Mouse (Mus musculus): ENCODE data around the gene Sri. TPM values are rescaled to one million over a fixed set of nuclear protein-coding genes. Genes with fewer than 3 reads are reported as not detected.
A peak's percentile ranks its signal among the peaks of the same experiment; 100 is the strongest.
"Not testable (repeated sequence)": the region's sequence is repeated elsewhere in the genome, so short reads cannot be mapped to it uniquely, and the experiment has no call there.

Sri gene
- 181 and 186 TPM in 2 replicates for polyA plus RNA-seq (2016; fragmentation: Nextera tagmentation; extraction: Ambion mirVana)

DNA sequence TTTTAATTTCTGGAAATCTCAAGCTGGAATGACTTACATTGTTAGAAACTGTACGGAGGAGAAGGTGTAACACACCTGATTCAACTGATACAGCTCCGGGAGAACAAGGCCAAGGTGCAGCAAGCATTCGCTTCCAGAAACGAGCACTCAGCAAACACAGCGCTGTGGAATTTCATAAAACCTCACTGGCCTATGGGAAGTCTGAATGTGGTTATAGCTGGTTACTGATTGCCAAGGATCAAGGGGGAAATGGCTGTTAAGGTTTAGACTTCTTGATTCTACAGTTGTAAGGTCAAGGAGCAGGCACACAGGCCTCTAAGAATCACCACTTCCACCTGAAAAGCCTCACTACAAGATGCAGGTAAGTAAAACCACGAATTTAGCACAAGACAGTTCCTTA is at the start of gene Sri:
TSS of gene Sri (plus strand) at position 224 of the 400 bp plus-strand sequence.
- Histone ChIP-seq H3K4me3 (no peak within 1 kb of the TSS), H3K36me3 (replicated peaks) (no peaks in the 10 kb centered on the region), H3K4me1 (no peaks in the 10 kb centered on the region), H3K27ac (no peak within 1 kb of the TSS), H3K27me3 (ENCODE audit: poor library complexity, severe bottlenecking) (no peaks in the 10 kb centered on the region), H3K9me3 (no peaks in the 10 kb centered on the region)
- DNase-seq (ENCODE audit: extremely low spot score, low spot score) = no peak
- WGBS = 88% methylated on average over 6 of the region's 6 CpGs

GRCm38 (mm10) chr5:7996401-7997044 is 49.4 kb upstream of the Sri start:
- no peaks in the 10 kb centered on the region for H3K4me1 ChIP-seq
- H3K27ac ChIP-seq = no peak overlapping the region
- H3K27me3 ChIP-seq (ENCODE audit: poor library complexity, severe bottlenecking) = no peaks in the 10 kb centered on the region
- no peaks in the 10 kb centered on the region for H3K9me3 ChIP-seq
- peak; percentile 21 for DNase-seq (ENCODE audit: extremely low spot score, low spot score)
- H3K36me3 ChIP-seq (replicated peaks) = no peaks in the 10 kb centered on the region
- H3K4me3 ChIP-seq = no peak overlapping the region
- 58% methylated on average over 8 of the region's 8 CpGs for WGBS

DNA sequence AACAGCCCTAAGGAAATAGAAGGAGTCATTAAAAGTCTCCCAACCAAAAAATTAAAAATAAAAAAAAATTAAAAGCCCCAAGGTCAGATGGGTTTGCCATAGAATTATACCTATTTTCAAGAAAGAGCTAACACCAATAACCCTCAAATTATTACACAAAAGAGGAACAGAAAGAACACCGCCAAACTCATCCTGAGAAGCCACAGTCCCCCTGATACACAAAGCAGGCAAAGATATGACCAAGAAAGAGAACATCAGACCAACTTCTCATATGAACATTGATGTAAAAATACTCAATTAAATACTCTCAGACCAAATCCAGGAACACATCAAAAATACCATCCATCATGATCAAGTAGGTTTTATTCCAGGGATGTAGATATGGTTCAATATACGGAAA is 48.8 kb upstream of the Sri start:
- no peak for DNase-seq (ENCODE audit: extremely low spot score, low spot score)
- Histone ChIP-seq H3K4me1 (no peaks in the 10 kb centered on the region), H3K4me3 (no peak overlapping the region), H3K27me3 (ENCODE audit: poor library complexity, severe bottlenecking) (no peaks in the 10 kb centered on the region), H3K36me3 (replicated peaks) (no peaks in the 10 kb centered on the region), H3K9me3 (no peaks in the 10 kb centered on the region), H3K27ac (no peak overlapping the region)
- 93% methylated on average over 2 of the region's 2 CpGs for WGBS

- no peaks in the 10 kb centered on the region for H3K27me3 ChIP-seq (ENCODE audit: poor library complexity, severe bottlenecking)
- H3K27ac ChIP-seq = no peak overlapping the region
- no peaks in the 10 kb centered on the region for H3K36me3 ChIP-seq (replicated peaks)
- no peak for DNase-seq (ENCODE audit: extremely low spot score, low spot score)
- 86% methylated on average over 10 of the region's 10 CpGs for WGBS
- no peaks in the 10 kb centered on the region for H3K4me1 ChIP-seq
- H3K4me3 ChIP-seq = no peak overlapping the region
- H3K9me3 ChIP-seq = no peaks in the 10 kb centered on the region
These were observed 45.4 kb upstream of the Sri start for GRCm38 (mm10) chr5:8000466-8000865.

DNA sequence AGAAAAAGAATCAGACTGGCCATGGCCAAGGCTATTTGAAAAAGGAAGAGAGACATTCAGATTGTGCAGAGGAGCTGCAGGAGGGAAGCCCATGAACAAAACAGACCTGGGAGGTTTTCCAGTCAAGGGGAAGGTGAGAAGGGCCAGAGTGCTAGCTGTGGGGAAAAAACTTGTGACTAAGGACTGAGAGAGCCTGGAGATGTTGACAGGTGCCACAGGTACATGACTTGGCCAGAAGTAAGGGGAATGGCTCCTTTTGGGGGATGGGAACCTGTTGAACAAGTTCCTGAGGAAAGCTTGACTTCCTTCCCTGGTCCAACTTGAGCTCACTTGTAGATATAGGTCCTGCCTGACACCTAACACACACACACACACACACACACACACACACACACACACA is 43.1 kb upstream of the Sri start:
- Histone ChIP-seq H3K9me3 (no peaks in the 10 kb centered on the region), H3K36me3 (replicated peaks) (no peaks in the 10 kb centered on the region), H3K4me3 (no peak overlapping the region), H3K27ac (no peak overlapping the region), H3K27me3 (ENCODE audit: poor library complexity, severe bottlenecking) (no peaks in the 10 kb centered on the region), H3K4me1 (no peaks in the 10 kb centered on the region)
- DNase-seq (ENCODE audit: extremely low spot score, low spot score) = no peak

GRCm38 (mm10) chr5:8013276-8013675 is 32.6 kb upstream of the Sri start:
- Histone ChIP-seq H3K27ac (no peak overlapping the region), H3K4me3 (no peak overlapping the region), H3K36me3 (replicated peaks) (no peaks in the 10 kb centered on the region), H3K27me3 (ENCODE audit: poor library complexity, severe bottlenecking) (no peaks in the 10 kb centered on the region), H3K4me1 (no peaks in the 10 kb centered on the region), H3K9me3 (peaks cover 12% of the 10 kb centered on the region; the same call in 1 of the 2 replicates)
- 84% methylated on average over 3 of the region's 3 CpGs for WGBS
- DNase-seq (ENCODE audit: extremely low spot score, low spot score) = no peak

GRCm38 (mm10) chr5:8034596-8034995 is 11.3 kb upstream of the Sri start:
- H3K9me3 ChIP-seq; H3K27ac ChIP-seq; H3K36me3 ChIP-seq (replicated peaks); H3K4me1 ChIP-seq; H3K4me3 ChIP-seq; H3K27me3 ChIP-seq (ENCODE audit: poor library complexity, severe bottlenecking); DNase-seq (ENCODE audit: extremely low spot score, low spot score): not testable (repeated sequence)
- 90% methylated on average over 6 of the region's 6 CpGs for WGBS

GRCm38 (mm10) chr5:8053827-8054226 is 7.9 kb downstream of the Sri start:
- 93% methylated on average over 4 of the region's 4 CpGs for WGBS

GRCm38 (mm10) chr5:8055721-8056129 is 9.8 kb downstream of the Sri start:
- no peak for DNase-seq (ENCODE audit: extremely low spot score, low spot score)
- peaks cover 19% of the 10 kb centered on the region for H3K36me3 ChIP-seq (replicated peaks)
- WGBS = 53% methylated on average over 8 of the region's 8 CpGs
- peak overlapping the region; percentile 97 for H3K27ac ChIP-seq
- peaks cover 18% of the 10 kb centered on the region for H3K4me1 ChIP-seq
- H3K4me3 ChIP-seq = peak overlapping the region; percentile 76
- H3K27me3 ChIP-seq (ENCODE audit: poor library complexity, severe bottlenecking) = no peaks in the 10 kb centered on the region
- no peaks in the 10 kb centered on the region for H3K9me3 ChIP-seq

More at GRCm38 (mm10) chr5:8053827-8054226, 7.9 kb downstream of the Sri start:
- Histone ChIP-seq H3K36me3 (replicated peaks) (peaks cover 6% of the 10 kb centered on the region; the same call in 1 of the 2 replicates), H3K4me3 (no peak overlapping the region), H3K27me3 (ENCODE audit: poor library complexity, severe bottlenecking) (no peaks in the 10 kb centered on the region), H3K9me3 (no peaks in the 10 kb centered on the region), H3K4me1 (peaks cover 18% of the 10 kb centered on the region), H3K27ac (no peak overlapping the region)
- DNase-seq (ENCODE audit: extremely low spot score, low spot score) = no peak

DNA sequence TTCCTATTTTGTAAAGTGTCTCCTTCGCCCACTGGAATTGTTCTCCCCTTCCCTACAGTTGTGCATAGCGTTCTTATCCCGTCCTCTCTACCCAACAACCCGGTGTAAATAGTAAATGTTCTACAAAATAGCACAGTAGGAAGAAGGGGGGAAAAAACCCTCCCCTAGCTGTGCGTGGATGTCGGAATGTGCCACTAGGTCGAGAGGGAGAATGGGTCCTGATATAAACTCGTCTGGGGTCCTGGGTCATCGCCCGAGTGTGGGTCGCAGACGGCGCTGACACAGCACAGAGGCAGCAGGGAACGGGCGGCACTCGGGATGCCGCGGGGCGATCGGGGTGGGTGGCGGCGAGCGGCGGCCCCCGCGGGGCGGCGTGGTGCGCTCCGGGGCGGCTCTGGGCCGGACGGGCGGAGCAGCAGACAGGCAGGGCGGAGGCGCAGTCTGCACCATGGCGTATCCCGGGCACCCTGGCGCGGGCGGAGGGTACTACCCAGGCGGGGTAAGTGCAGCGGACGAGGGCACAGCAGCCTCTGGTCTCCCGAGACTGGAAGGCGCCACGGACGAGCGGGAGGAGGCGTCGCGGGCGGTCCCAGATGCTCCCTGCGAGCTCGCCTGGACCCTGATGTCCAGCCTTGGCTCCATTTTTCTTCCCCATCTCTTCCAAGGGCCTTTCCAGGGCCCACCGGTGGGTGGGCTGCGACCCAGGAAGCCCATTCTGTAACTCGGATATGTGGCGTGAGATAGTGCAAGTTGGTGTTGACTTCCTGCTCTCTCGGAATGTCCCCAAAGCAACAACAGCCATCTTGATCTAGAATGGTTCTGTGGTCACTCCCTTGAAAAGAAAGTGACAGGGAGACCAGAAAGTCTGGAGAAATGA is 10.5 kb downstream of the Sri start:
- DNase-seq (ENCODE audit: extremely low spot score, low spot score) = peak; percentile 65
- no peaks in the 10 kb centered on the region for H3K9me3 ChIP-seq
- 1% methylated on average over 60 of the region's 60 CpGs for WGBS
- peaks cover 18% of the 10 kb centered on the region for H3K4me1 ChIP-seq
- H3K36me3 ChIP-seq (replicated peaks) = peaks cover 24% of the 10 kb centered on the region
- H3K27me3 ChIP-seq (ENCODE audit: poor library complexity, severe bottlenecking) = no peaks in the 10 kb centered on the region
- peak overlapping the region; percentile 97 for H3K27ac ChIP-seq
- H3K4me3 ChIP-seq = peak overlapping the region; percentile 76

DNA sequence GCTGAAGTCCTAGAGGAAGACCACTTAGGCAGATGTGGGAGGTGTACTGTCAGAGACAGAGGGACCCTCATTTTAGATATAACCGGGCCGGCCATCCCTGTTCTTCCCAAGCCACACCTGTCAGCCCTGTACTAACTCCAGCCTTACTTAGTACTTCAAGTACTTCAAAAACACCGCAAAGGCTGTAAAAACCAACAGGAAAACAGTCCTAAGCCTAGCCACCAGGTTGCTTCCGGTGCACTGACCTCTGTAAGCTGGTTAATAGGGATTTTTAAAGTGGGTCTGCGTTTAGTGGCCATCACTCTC is 11.1 kb downstream of the Sri start:
- H3K9me3 ChIP-seq = no peaks in the 10 kb centered on the region
- peaks cover 29% of the 10 kb centered on the region for H3K36me3 ChIP-seq (replicated peaks)
- peak overlapping the region; percentile 76 for H3K4me3 ChIP-seq
- 74% methylated on average over 5 of the region's 5 CpGs for WGBS
- H3K27ac ChIP-seq = peak overlapping the region; percentile 97
- peaks cover 18% of the 10 kb centered on the region for H3K4me1 ChIP-seq
- DNase-seq (ENCODE audit: extremely low spot score, low spot score) = no peak
- H3K27me3 ChIP-seq (ENCODE audit: poor library complexity, severe bottlenecking) = no peaks in the 10 kb centered on the region

GRCm38 (mm10) chr5:8058056-8058455 is 12.2 kb downstream of the Sri start:
- no peaks in the 10 kb centered on the region for H3K27me3 ChIP-seq (ENCODE audit: poor library complexity, severe bottlenecking)
- WGBS = 94% methylated on average over 7 of the region's 7 CpGs
- DNase-seq (ENCODE audit: extremely low spot score, low spot score) = no peak
- H3K36me3 ChIP-seq (replicated peaks) = peaks cover 34% of the 10 kb centered on the region
- peaks cover 18% of the 10 kb centered on the region for H3K4me1 ChIP-seq
- H3K9me3 ChIP-seq = no peaks in the 10 kb centered on the region
- no peak overlapping the region for H3K27ac ChIP-seq
- no peak overlapping the region for H3K4me3 ChIP-seq

DNA sequence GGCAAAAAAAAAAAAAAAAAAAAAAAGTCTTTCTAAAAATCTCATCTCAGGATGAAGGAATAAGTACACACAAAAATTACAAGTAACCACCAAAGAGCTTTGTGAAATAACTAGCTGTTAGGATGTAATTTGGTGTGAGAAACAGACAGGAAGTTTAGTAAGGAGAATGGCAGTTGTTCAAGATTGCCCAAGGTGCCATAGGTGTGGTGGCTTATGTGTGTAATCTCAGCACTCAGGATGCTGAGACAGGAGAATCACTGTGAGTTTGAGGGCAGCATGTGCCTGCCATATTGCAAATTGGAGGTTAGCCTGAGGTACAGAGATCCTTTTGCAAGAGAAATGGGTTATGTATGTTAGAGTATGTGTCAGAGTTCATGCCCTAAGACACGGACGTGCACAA is 16.6 kb downstream of the Sri start:
- no peaks in the 10 kb centered on the region for H3K9me3 ChIP-seq
- no peak overlapping the region for H3K27ac ChIP-seq
- no peak for DNase-seq (ENCODE audit: extremely low spot score, low spot score)
- H3K4me1 ChIP-seq = peaks cover under 1% of the 10 kb centered on the region; the same call in 1 of the 2 replicates
- H3K27me3 ChIP-seq (ENCODE audit: poor library complexity, severe bottlenecking) = no peaks in the 10 kb centered on the region
- peaks cover 77% of the 10 kb centered on the region for H3K36me3 ChIP-seq (replicated peaks)
- WGBS = 92% methylated on average over 2 of the region's 2 CpGs
- no peak overlapping the region for H3K4me3 ChIP-seq

Data from forebrain, embryonic 10.5 days (tissue).